Mouse (Mus musculus) ES-E14 (cell line): Measurements from ENCODE around the gene Hecw2.

Source experiments
- CHD2 ChIP-seq: IDR thresholded peaks from 2 replicates; pipeline ENCODE4 v1.6.1; 2014; ENCODE audit warnings: mild to moderate bottlenecking, low read depth, low read length, inconsistent platforms
- HCFC1 ChIP-seq: IDR thresholded peaks from 2 replicates; pipeline ENCODE4 v1.6.1; 2012; ENCODE audit warnings: low read length, inconsistent platforms, borderline replicate concordance; ENCODE audit not compliant: insufficient read depth
- MAFK ChIP-seq: IDR thresholded peaks from 2 replicates; pipeline ENCODE4 v1.6.1; 2014; ENCODE audit warnings: mild to moderate bottlenecking, low read depth, low read length, inconsistent platforms; ENCODE audit not compliant: insufficient read depth
- ZC3H11A ChIP-seq: IDR thresholded peaks from 2 replicates; pipeline ENCODE4 v1.6.1; 2012; ENCODE audit warnings: low read depth, mild to moderate bottlenecking, inconsistent platforms, low read length, borderline replicate concordance
- ZNF384 ChIP-seq: IDR thresholded peaks from 2 replicates; pipeline ENCODE4 v1.6.1; 2012; ENCODE audit warnings: low read depth, low read length, inconsistent platforms

- no peak for TF ChIP-seq HCFC1
- no peak for TF ChIP-seq CHD2
- TF ChIP-seq ZNF384 = no peak
- TF ChIP-seq ZC3H11A = no peak
- TF ChIP-seq MAFK = no peak
These were observed 66.1 kb downstream of the Hecw2 start for GRCm38 (mm10) chr1:54128714-54129431.
